Mouse (Mus musculus) hindbrain, embryonic 13.5 days (tissue): Measurements from ENCODE around the gene Prkaa1. TPM values are rescaled to one million over a fixed set of nuclear protein-coding genes. Genes with fewer than 3 reads are reported as not detected.
A peak's percentile ranks its signal among the peaks of the same experiment; 100 is the strongest.

ENCODE experiments used
- ATAC-seq: fragments of 200-750 bp; cut with Nextera tagmentation; 2 replicates; pipeline ENCODE4 v1.8.0; 2017; ENCODE audit warnings: moderate TSS enrichment; ENCODE audit not compliant: low FRiP score
- H3K27ac ChIP-seq: fragments of 300-500 bp; sonication (generic); 2 replicates; pipeline ENCODE4 v1.5.1; 2015; ENCODE audit warnings: inconsistent platforms, mild to moderate bottlenecking, moderate library complexity
- H3K27me3 ChIP-seq: fragments of 300-500 bp; sonication (generic); 2 replicates; pipeline ENCODE4 v1.6.1; 2015; ENCODE audit warnings: mild to moderate bottlenecking, inconsistent platforms
- H3K36me3 ChIP-seq: fragments of 300-500 bp; sonication (generic); 2 replicates; pipeline ENCODE4 v1.6.1; 2015; ENCODE audit warnings: mild to moderate bottlenecking, inconsistent platforms
- H3K4me1 ChIP-seq: fragments of 300-500 bp; sonication (generic); replicated peaks from 2 replicates; pipeline ENCODE4 v1.6.1; 2015; ENCODE audit warnings: inconsistent platforms
- H3K4me2 ChIP-seq: fragments of 300-500 bp; sonication (generic); 2 replicates; pipeline ENCODE4 v1.6.1; 2015; ENCODE audit warnings: inconsistent platforms, mild to moderate bottlenecking, moderate library complexity
- H3K4me3 ChIP-seq: fragments of 300-500 bp; sonication (generic); 2 replicates; pipeline ENCODE4 v1.5.1; 2015; ENCODE audit warnings: mild to moderate bottlenecking, inconsistent platforms
- H3K9ac ChIP-seq: fragments of 300-500 bp; sonication (generic); 2 replicates; pipeline ENCODE4 v1.6.1; 2015; ENCODE audit warnings: mild to moderate bottlenecking, inconsistent platforms
- H3K9me3 ChIP-seq: fragments of 300-500 bp; sonication (generic); 2 replicates; pipeline ENCODE4 v1.6.1; 2016; ENCODE audit warnings: inconsistent platforms
- WGBS: fragments of 180-500 bp; shearing (Covaris S2); methylation state at CpG from one replicate; pipeline ENCODE4 v1.1.7; 2015; 5-methylcytosine and 5-hydroxymethylcytosine counted together
- polyA plus RNA-seq: library from polyadenylated mRNA; unstranded; fragments of >200 nt; fragmentation: Nextera tagmentation; extraction: Ambion mirVana; gene quantifications from 2 replicates; pipeline ENCODE4 v1.2.1, GENCODE M21; 2015

The Prkaa1 gene
- polyA plus RNA-seq, 1 experiment from 2014 or later = 14.3 TPM

GRCm38 (mm10) chr15:5154621-5155020 lies 11.0 kb downstream of the Prkaa1 start:
- no peak overlapping the region for H3K9ac ChIP-seq
- no peaks in the 10 kb centered on the region for H3K9me3 ChIP-seq
- ATAC-seq = no peak
- H3K4me1 ChIP-seq = peaks cover 11% of the 10 kb centered on the region
- no peak overlapping the region for H3K4me3 ChIP-seq
- H3K27me3 ChIP-seq = no peaks in the 10 kb centered on the region
- no peak overlapping the region for H3K27ac ChIP-seq
- 86% methylated on average over 9 of the region's 9 CpGs for WGBS
- no peak overlapping the region for H3K4me2 ChIP-seq
- no peaks in the 10 kb centered on the region for H3K36me3 ChIP-seq

GRCm38 (mm10) chr15:5155093-5155492 lies 11.4 kb downstream of the Prkaa1 start:
- no peaks in the 10 kb centered on the region for H3K36me3 ChIP-seq
- no peak for ATAC-seq
- H3K4me1 ChIP-seq = peaks cover 11% of the 10 kb centered on the region
- H3K4me2 ChIP-seq = no peak overlapping the region
- H3K27me3 ChIP-seq = no peaks in the 10 kb centered on the region
- H3K9ac ChIP-seq = no peak overlapping the region
- no peak overlapping the region for H3K4me3 ChIP-seq
- no peaks in the 10 kb centered on the region for H3K9me3 ChIP-seq
- no peak overlapping the region for H3K27ac ChIP-seq
- WGBS = 69% methylated on average over 5 of the region's 5 CpGs

GRCm38 (mm10) chr15:5156355-5156754 lies 12.7 kb downstream of the Prkaa1 start:
- Histone ChIP-seq H3K27me3 (no peaks in the 10 kb centered on the region), H3K9me3 (no peaks in the 10 kb centered on the region), H3K4me2 (no peak overlapping the region), H3K27ac (no peak overlapping the region), H3K4me3 (no peak overlapping the region), H3K36me3 (peaks cover 6% of the 10 kb centered on the region), H3K9ac (no peak overlapping the region), H3K4me1 (peaks cover 11% of the 10 kb centered on the region)
- ATAC-seq = no peak
- 87% methylated on average over 4 of the region's 4 CpGs for WGBS

GRCm38 (mm10) chr15:5157386-5157785 lies 13.7 kb downstream of the Prkaa1 start:
- H3K27ac ChIP-seq = no peak overlapping the region
- no peak overlapping the region for H3K4me3 ChIP-seq
- H3K36me3 ChIP-seq = peaks cover 13% of the 10 kb centered on the region
- WGBS = 80% methylated on average over 1 of the region's 1 CpGs
- no peaks in the 10 kb centered on the region for H3K9me3 ChIP-seq
- H3K9ac ChIP-seq = no peak overlapping the region
- H3K27me3 ChIP-seq = no peaks in the 10 kb centered on the region
- ATAC-seq = no peak
- H3K4me1 ChIP-seq = peaks cover 11% of the 10 kb centered on the region
- no peak overlapping the region for H3K4me2 ChIP-seq

GRCm38 (mm10) chr15:5158827-5159226 lies 15.2 kb downstream of the Prkaa1 start:
- Histone ChIP-seq H3K36me3 (peaks cover 25% of the 10 kb centered on the region), H3K4me3 (no peak overlapping the region), H3K9ac (no peak overlapping the region), H3K4me1 (peaks cover 11% of the 10 kb centered on the region), H3K27ac (no peak overlapping the region), H3K9me3 (no peaks in the 10 kb centered on the region), H3K4me2 (no peak overlapping the region), H3K27me3 (no peaks in the 10 kb centered on the region)
- 79% methylated on average over 6 of the region's 6 CpGs for WGBS
- ATAC-seq = no peak

GRCm38 (mm10) chr15:5165121-5165773 lies 21.6 kb downstream of the Prkaa1 start:
- H3K36me3 ChIP-seq = peaks cover 70% of the 10 kb centered on the region

GRCm38 (mm10) chr15:5173217-5173820 lies 29.7 kb downstream of the Prkaa1 start:
- H3K4me2 ChIP-seq = no peak overlapping the region
- 92% methylated on average over 12 of the region's 12 CpGs for WGBS
- peaks cover 69% of the 10 kb centered on the region for H3K36me3 ChIP-seq
- H3K4me3 ChIP-seq = no peak overlapping the region
- no peaks in the 10 kb centered on the region for H3K4me1 ChIP-seq
- H3K27ac ChIP-seq = no peak overlapping the region
- no peak overlapping the region for H3K9ac ChIP-seq
- no peak for ATAC-seq
- no peaks in the 10 kb centered on the region for H3K27me3 ChIP-seq
- no peaks in the 10 kb centered on the region for H3K9me3 ChIP-seq

More at GRCm38 (mm10) chr15:5165121-5165773, 21.6 kb downstream of the Prkaa1 start:
- no peaks in the 10 kb centered on the region for H3K4me1 ChIP-seq
- no peak overlapping the region for H3K27ac ChIP-seq
- no peak for ATAC-seq
- no peak overlapping the region for H3K4me2 ChIP-seq
- H3K9me3 ChIP-seq = no peaks in the 10 kb centered on the region
- 88% methylated on average over 12 of the region's 12 CpGs for WGBS
- H3K4me3 ChIP-seq = no peak overlapping the region
- H3K27me3 ChIP-seq = no peaks in the 10 kb centered on the region
- H3K9ac ChIP-seq = no peak overlapping the region

- H3K27me3 ChIP-seq = no peaks in the 10 kb centered on the region
- WGBS = 52% methylated on average over 10 of the region's 11 CpGs
- peak overlapping the region; percentile 96 for H3K4me3 ChIP-seq
- no peaks in the 10 kb centered on the region for H3K9me3 ChIP-seq
- H3K36me3 ChIP-seq = peaks cover 4% of the 10 kb centered on the region; the same call in 1 of the 2 replicates
- peak overlapping the region; percentile 90 for H3K27ac ChIP-seq
- H3K4me2 ChIP-seq = peak overlapping the region; percentile 64
- H3K9ac ChIP-seq = peak overlapping the region; percentile 86
- peak; percentile 70 for ATAC-seq
- H3K4me1 ChIP-seq = peaks cover 27% of the 10 kb centered on the region
These were observed 41.1 kb downstream of the Prkaa1 start for GRCm38 (mm10) chr15:5184668-5185330.

GRCm38 (mm10) chr15:5185366-5186292 lies 42.0 kb downstream of the Prkaa1 start, which contains the start of gene Ttc33:
Gene Ttc33, plus strand, starts transcription at chr15:5185525.
- H3K9me3 ChIP-seq = no peaks in the 10 kb centered on the region
- H3K9ac ChIP-seq = peak within 1 kb of the TSS; percentile 86
- H3K4me3 ChIP-seq = peak within 1 kb of the TSS; percentile 96
- peaks cover 12% of the 10 kb centered on the region for H3K36me3 ChIP-seq
- peaks cover 27% of the 10 kb centered on the region for H3K4me1 ChIP-seq
- peak within 1 kb of the TSS; percentile 90 for H3K27ac ChIP-seq
- peak within 1 kb of the TSS; percentile 64 for H3K4me2 ChIP-seq
- WGBS = under 1% methylated on average over 54 of the region's 55 CpGs
- peak; percentile 92 for ATAC-seq
- no peaks in the 10 kb centered on the region for H3K27me3 ChIP-seq

GRCm38 (mm10) chr15:5186293-5186675 lies 42.6 kb downstream of the Prkaa1 start:
- H3K36me3 ChIP-seq = peaks cover 15% of the 10 kb centered on the region
- H3K9me3 ChIP-seq = no peaks in the 10 kb centered on the region
- H3K4me1 ChIP-seq = peaks cover 27% of the 10 kb centered on the region
- no peaks in the 10 kb centered on the region for H3K27me3 ChIP-seq
- 39% methylated on average over 10 of the region's 10 CpGs for WGBS
- peak overlapping the region; percentile 96 for H3K4me3 ChIP-seq
- peak overlapping the region; percentile 90; the same call in 1 of the 2 replicates for H3K27ac ChIP-seq
- H3K4me2 ChIP-seq = peak overlapping the region; percentile 64
- peak overlapping the region; percentile 86 for H3K9ac ChIP-seq
- ATAC-seq = no peak

- Histone ChIP-seq H3K27me3 (no peaks in the 10 kb centered on the region), H3K9ac (no peak overlapping the region), H3K4me2 (no peak overlapping the region), H3K4me1 (peaks cover 27% of the 10 kb centered on the region), H3K9me3 (no peaks in the 10 kb centered on the region), H3K4me3 (no peak overlapping the region), H3K27ac (no peak overlapping the region), H3K36me3 (peaks cover 21% of the 10 kb centered on the region)
- 62% methylated on average over 4 of the region's 4 CpGs for WGBS
- ATAC-seq = no peak
These were observed 43.5 kb downstream of the Prkaa1 start for GRCm38 (mm10) chr15:5187116-5187515.

- WGBS = 88% methylated on average over 1 of the region's 1 CpGs
- H3K9me3 ChIP-seq = no peaks in the 10 kb centered on the region
- no peak for ATAC-seq
- H3K4me3 ChIP-seq = no peak overlapping the region
- H3K36me3 ChIP-seq = peaks cover 21% of the 10 kb centered on the region
- no peaks in the 10 kb centered on the region for H3K27me3 ChIP-seq
- no peak overlapping the region for H3K27ac ChIP-seq
- peaks cover 27% of the 10 kb centered on the region for H3K4me1 ChIP-seq
- H3K9ac ChIP-seq = no peak overlapping the region
- H3K4me2 ChIP-seq = no peak overlapping the region
These were observed 44.4 kb downstream of the Prkaa1 start for GRCm38 (mm10) chr15:5188029-5188428.
